Mouse (Mus musculus): ENCODE measurements around the gene Kcnj12. TPM values are rescaled to one million over a fixed set of nuclear protein-coding genes. Genes with fewer than 3 reads are reported as not detected.

Kcnj12 gene
- polyA plus RNA-seq, 1 experiment = 12.5 TPM

DNA sequence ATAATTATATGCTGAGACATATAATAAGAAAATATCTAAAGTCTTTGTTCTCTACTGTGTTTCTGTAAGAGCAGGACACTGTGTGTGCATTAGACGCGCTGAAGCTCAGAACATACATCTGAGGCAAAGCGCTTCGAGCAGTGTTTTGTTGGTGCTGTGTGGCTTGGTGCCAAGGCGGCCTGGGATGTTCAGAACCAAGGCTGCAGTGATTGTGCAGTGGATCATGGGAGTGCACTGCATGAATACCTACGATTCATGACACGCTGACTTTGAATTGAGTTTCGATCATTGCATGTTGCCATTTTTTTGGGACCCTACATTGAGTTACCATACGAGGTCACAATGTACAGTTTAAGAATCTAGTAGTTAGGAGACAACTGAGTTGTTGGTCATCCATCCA, 14.3 kb downstream of the Kcnj12 start:
- Histone ChIP-seq H3K36me3 (ENCODE audit: control insufficient read depth, insufficient read depth) (no peaks in the 10 kb centered on the region), H3K4me2 (ENCODE audit: low read depth) (no peak overlapping the region), H3ac (ENCODE audit: control insufficient read depth, insufficient read length) (no peak overlapping the region), H3K4me3 (no peak overlapping the region), H3K27me3 (ENCODE audit: control insufficient read depth, insufficient read depth, insufficient read length) (no peaks in the 10 kb centered on the region), H3K79me2 (ENCODE audit: control insufficient read depth, insufficient read depth) (no peaks in the 10 kb centered on the region)
- TF ChIP-seq TCF3 (IDR thresholded peaks at IDR 0.05; ENCODE audit: insufficient read length, low read depth) (no peak), SRF (IDR thresholded peaks at IDR 0.05; ENCODE audit: control insufficient read depth, insufficient read length, low read depth) (no peak), E2F4 (IDR thresholded peaks at IDR 0.05; ENCODE audit: insufficient read depth) (no peak), POLR2A (IDR thresholded peaks at IDR 0.05; ENCODE audit: insufficient read length, low read depth) (no peak), MYOG (IDR thresholded peaks at IDR 0.05; ENCODE audit: control insufficient read depth in 1 of 3, insufficient read depth in 1 of 3, insufficient read length in 2 of 3, low read depth in 2 of 3) (no peak), TCF12 (IDR thresholded peaks at IDR 0.05; ENCODE audit: insufficient read depth, poor library complexity, severe bottlenecking) (no peak), REST (IDR thresholded peaks at IDR 0.05; ENCODE audit: insufficient read depth, insufficient read length) (no peak)

DNA sequence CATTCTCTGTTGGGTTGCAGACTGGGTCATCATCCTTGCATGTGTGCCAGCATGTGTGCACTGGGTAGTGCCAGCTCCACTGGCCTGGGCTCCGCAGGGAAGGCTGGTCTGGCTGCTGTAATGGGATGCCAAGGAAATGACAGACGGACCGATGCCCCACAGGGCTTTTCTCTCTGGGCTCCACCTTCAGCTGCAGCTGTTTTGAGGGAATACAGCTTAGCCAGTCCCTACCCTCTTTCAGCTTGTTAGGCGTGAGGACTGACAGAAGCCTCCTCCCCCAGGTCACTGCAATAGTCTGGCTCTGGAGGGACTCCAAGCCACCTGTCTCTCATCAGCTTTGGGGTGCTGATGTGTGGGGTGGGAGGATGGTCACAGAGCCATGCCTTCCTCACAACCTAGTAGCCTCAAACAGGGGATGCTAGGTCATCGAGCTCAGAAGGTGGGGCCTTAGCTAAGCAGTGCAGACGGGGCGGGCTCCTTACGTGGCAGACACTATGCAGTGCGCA, 16.0 kb downstream of the Kcnj12 start:
- Histone ChIP-seq H3K27me3 (ENCODE audit: control insufficient read depth, insufficient read depth, insufficient read length) (no peaks in the 10 kb centered on the region), H3K4me3 (no peak overlapping the region), H3K36me3 (ENCODE audit: control insufficient read depth, insufficient read depth) (no peaks in the 10 kb centered on the region), H3K79me2 (ENCODE audit: control insufficient read depth, insufficient read depth) (no peaks in the 10 kb centered on the region), H3ac (ENCODE audit: control insufficient read depth, insufficient read length) (no peak overlapping the region), H3K4me2 (ENCODE audit: low read depth) (no peak overlapping the region)
- TF ChIP-seq MYOG (IDR thresholded peaks at IDR 0.05; ENCODE audit: control insufficient read depth in 1 of 3, insufficient read depth in 1 of 3, insufficient read length in 2 of 3, low read depth in 2 of 3) (peak; percentile 52 to 83 (median 81)), TCF3 (IDR thresholded peaks at IDR 0.05; ENCODE audit: insufficient read length, low read depth) (no peak), TCF12 (IDR thresholded peaks at IDR 0.05; ENCODE audit: insufficient read depth, poor library complexity, severe bottlenecking) (peak; percentile 52), POLR2A (IDR thresholded peaks at IDR 0.05; ENCODE audit: insufficient read length, low read depth) (peak; percentile 34), MYOD1 (IDR thresholded peaks at IDR 0.05; ENCODE audit: control insufficient read depth in 1 of 3, insufficient read length in 2 of 3, low read depth in 2 of 3) (peak; percentile 38 to 83 (median 79)), E2F4 (IDR thresholded peaks at IDR 0.05; ENCODE audit: insufficient read depth) (no peak)

DNA sequence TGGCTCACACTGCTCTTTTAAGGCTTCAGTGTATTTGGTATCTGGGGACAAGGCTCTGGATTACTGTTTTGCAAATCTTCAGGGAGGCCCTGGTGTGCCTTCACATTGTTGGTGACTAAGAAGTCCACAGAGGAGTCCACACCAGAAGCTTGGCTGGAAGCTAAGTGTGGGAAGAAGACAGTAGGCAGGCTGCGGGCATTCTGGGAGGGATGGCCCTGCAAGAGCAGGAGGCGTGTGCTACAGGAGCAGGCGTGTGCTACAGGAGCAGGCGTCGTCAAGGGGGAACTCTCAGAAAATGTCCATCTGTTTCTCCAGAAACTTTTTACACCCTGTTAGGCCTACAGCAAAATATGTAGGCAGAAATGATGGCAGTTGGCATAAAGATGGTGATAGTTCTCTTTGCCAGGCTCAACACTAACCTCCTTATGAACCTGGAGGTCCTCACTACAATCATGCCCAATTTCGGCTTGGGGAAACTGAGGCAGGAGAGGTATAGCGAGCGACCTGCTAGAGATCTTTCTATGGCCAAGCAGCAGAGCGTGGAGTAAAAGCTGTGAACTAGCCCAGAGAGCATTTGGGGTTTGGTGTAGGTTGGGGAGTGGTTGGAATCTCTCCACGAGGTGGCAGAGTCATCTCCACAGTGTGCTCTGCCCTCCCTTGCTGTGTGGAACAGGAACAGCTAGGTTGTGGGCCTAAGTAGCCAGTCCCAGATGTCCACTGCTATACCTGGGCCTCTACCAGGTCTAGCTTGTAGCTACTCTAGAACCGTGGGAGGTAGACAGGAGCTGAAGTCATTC, 18.7 kb downstream of the Kcnj12 start:
- TF ChIP-seq SRF (IDR thresholded peaks at IDR 0.05; ENCODE audit: control insufficient read depth, insufficient read length, low read depth) = no peak
- TF ChIP-seq E2F4 (IDR thresholded peaks at IDR 0.05; ENCODE audit: insufficient read depth) = no peak
- TF ChIP-seq USF1 (IDR thresholded peaks at IDR 0.05; ENCODE audit: low read depth) = no peak
- no peak for TF ChIP-seq MYOD1 (IDR thresholded peaks at IDR 0.05; ENCODE audit: control insufficient read depth in 1 of 3, insufficient read length in 2 of 3, low read depth in 2 of 3)
- TF ChIP-seq POLR2AphosphoS2 (IDR thresholded peaks at IDR 0.05; ENCODE audit: insufficient read length, low read depth) = no peak
- TF ChIP-seq POLR2A (IDR thresholded peaks at IDR 0.05; ENCODE audit: insufficient read length, low read depth) = no peak
- TF ChIP-seq MAX (IDR thresholded peaks at IDR 0.05; ENCODE audit: low read depth) = no peak
- no peak for TF ChIP-seq REST (IDR thresholded peaks at IDR 0.05; ENCODE audit: insufficient read depth, insufficient read length)
- no peak for TF ChIP-seq CEBPB (IDR thresholded peaks at IDR 0.05; ENCODE audit: insufficient read depth, poor library complexity, severe bottlenecking)
- TF ChIP-seq TCF12 (IDR thresholded peaks at IDR 0.05; ENCODE audit: insufficient read depth, poor library complexity, severe bottlenecking) = no peak
- TF ChIP-seq TCF3 (IDR thresholded peaks at IDR 0.05; ENCODE audit: insufficient read length, low read depth) = no peak
- no peak for TF ChIP-seq MYOG (IDR thresholded peaks at IDR 0.05; ENCODE audit: control insufficient read depth in 1 of 3, insufficient read depth in 1 of 3, insufficient read length in 2 of 3, low read depth in 2 of 3)

DNA sequence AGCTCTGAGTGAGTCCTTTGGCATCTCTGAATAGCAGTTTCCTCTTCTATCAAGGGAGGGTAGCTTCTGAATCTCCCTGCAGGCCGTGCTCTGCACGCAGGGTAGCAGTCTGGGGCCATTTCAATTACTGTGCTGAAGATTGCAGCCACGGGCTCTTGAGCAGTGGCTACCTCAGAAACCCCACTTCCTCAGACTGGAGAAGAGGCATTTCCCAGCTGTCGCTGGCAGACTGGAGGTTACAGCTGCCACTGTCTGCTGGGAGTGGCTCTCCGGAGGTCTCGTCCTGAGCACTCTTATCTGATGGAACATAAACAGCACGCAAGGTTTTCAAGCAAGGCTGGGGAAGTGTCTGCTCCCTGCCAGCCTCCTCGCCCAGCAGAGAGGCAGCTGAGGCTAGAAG, 20.2 kb downstream of the Kcnj12 start:
- H3K27me3 ChIP-seq (ENCODE audit: control insufficient read depth, insufficient read depth, insufficient read length) = no peaks in the 10 kb centered on the region
- H3ac ChIP-seq (ENCODE audit: control insufficient read depth, insufficient read length) = no peak overlapping the region
- no peak overlapping the region for H3K4me3 ChIP-seq
- H3K36me3 ChIP-seq (ENCODE audit: control insufficient read depth, insufficient read depth) = no peaks in the 10 kb centered on the region
- peak; percentile 86 for TF ChIP-seq TCF3 (IDR thresholded peaks at IDR 0.05; ENCODE audit: insufficient read length, low read depth)
- peak; percentile 73 for TF ChIP-seq TCF12 (IDR thresholded peaks at IDR 0.05; ENCODE audit: insufficient read depth, poor library complexity, severe bottlenecking)
- peak; percentile 93 to 97 (median 94) for TF ChIP-seq MYOD1 (IDR thresholded peaks at IDR 0.05; ENCODE audit: control insufficient read depth in 1 of 3, insufficient read length in 2 of 3, low read depth in 2 of 3)
- no peak for TF ChIP-seq REST (IDR thresholded peaks at IDR 0.05; ENCODE audit: insufficient read depth, insufficient read length)
- peak; percentile 86 to 99 (median 99) for TF ChIP-seq MYOG (IDR thresholded peaks at IDR 0.05; ENCODE audit: control insufficient read depth in 1 of 3, insufficient read depth in 1 of 3, insufficient read length in 2 of 3, low read depth in 2 of 3)
- no peaks in the 10 kb centered on the region for H3K79me2 ChIP-seq (ENCODE audit: control insufficient read depth, insufficient read depth)
- peak overlapping the region; percentile 25 for H3K4me2 ChIP-seq (ENCODE audit: low read depth)

More for the DNA sequence above, 18.7 kb downstream of the Kcnj12 start:
- Histone ChIP-seq H3K4me3 (no peak overlapping the region), H3K79me2 (ENCODE audit: control insufficient read depth, insufficient read depth) (no peaks in the 10 kb centered on the region), H3ac (ENCODE audit: control insufficient read depth, insufficient read length) (no peak overlapping the region), H3K36me3 (ENCODE audit: control insufficient read depth, insufficient read depth) (no peaks in the 10 kb centered on the region), H3K27me3 (ENCODE audit: control insufficient read depth, insufficient read depth, insufficient read length) (no peaks in the 10 kb centered on the region), H3K4me2 (ENCODE audit: low read depth) (no peak overlapping the region)
